Mouse (Mus musculus) heart, adult 9 months (tissue): Measurements from ENCODE around the gene Fmnl3.
"Not testable (repeated sequence)": the region's sequence is repeated elsewhere in the genome, so short reads cannot be mapped to it uniquely, and the experiment has no call there.

Source experiments
- DNase-seq, 2 experiments: peaks; one replicate each; pipeline ENCODE4 v3.0.0; 2022; ENCODE audit warnings: low spot score in 2 of 2

Gene Fmnl3

GRCm38 (mm10) chr15:99387976-99388375 lies 17.7 kb upstream of the Fmnl3 start:
- no peak for DNase-seq

GRCm38 (mm10) chr15:99386796-99387195 lies 16.5 kb upstream of the Fmnl3 start:
- no peak for DNase-seq

- not testable (repeated sequence) for DNase-seq
Measured at GRCm38 (mm10) chr15:99386110-99386509, 15.8 kb upstream of the Fmnl3 start.

- no peak for DNase-seq
Measured at GRCm38 (mm10) chr15:99384071-99384470, 13.8 kb upstream of the Fmnl3 start.

- no peak for DNase-seq
Measured at GRCm38 (mm10) chr15:99382893-99383292, 12.6 kb upstream of the Fmnl3 start.

- no peak for DNase-seq
Measured at GRCm38 (mm10) chr15:99376240-99376639, 6.0 kb upstream of the Fmnl3 start.

- no peak for DNase-seq
Measured at GRCm38 (mm10) chr15:99375581-99375980, 5.3 kb upstream of the Fmnl3 start.

- DNase-seq: no peak
Measured at GRCm38 (mm10) chr15:99375036-99375435, 4.8 kb upstream of the Fmnl3 start.

GRCm38 (mm10) chr15:99372761-99373160 lies 2.5 kb upstream of the Fmnl3 start:
- no peak for DNase-seq

GRCm38 (mm10) chr15:99371526-99372340 lies 1.5 kb upstream of the Fmnl3 start:
- DNase-seq: no peak

GRCm38 (mm10) chr15:99369391-99370171 lies 701 bp downstream of the Fmnl3 start:
- peak; percentile 44 to 71 for DNase-seq

GRCm38 (mm10) chr15:99368583-99369266 lies 1.6 kb downstream of the Fmnl3 start:
- DNase-seq: no peak

- no peak for DNase-seq
Measured at GRCm38 (mm10) chr15:99364921-99365320, 5.4 kb downstream of the Fmnl3 start.

- no peak for DNase-seq
Measured at GRCm38 (mm10) chr15:99364022-99364530, 6.2 kb downstream of the Fmnl3 start.

GRCm38 (mm10) chr15:99358952-99359351 lies 11.3 kb downstream of the Fmnl3 start:
- DNase-seq: no peak

- no peak for DNase-seq
Measured at GRCm38 (mm10) chr15:99356462-99356861, 13.8 kb downstream of the Fmnl3 start.

GRCm38 (mm10) chr15:99355660-99356059 lies 14.6 kb downstream of the Fmnl3 start:
- DNase-seq: no peak

GRCm38 (mm10) chr15:99352306-99352705 lies 18.0 kb downstream of the Fmnl3 start:
- DNase-seq: no peak

- no peak for DNase-seq
Measured at GRCm38 (mm10) chr15:99351610-99352009, 18.7 kb downstream of the Fmnl3 start.

GRCm38 (mm10) chr15:99344961-99345360 lies 25.3 kb downstream of the Fmnl3 start:
- no peak for DNase-seq

- peak; percentile 81 to 87 for DNase-seq
Measured at GRCm38 (mm10) chr15:99344148-99344870, 26.0 kb downstream of the Fmnl3 start.
